Mouse (Mus musculus): ENCODE measurements around the gene Kidins220.

- no peak for TF ChIP-seq POLR2A (IDR thresholded peaks at IDR 0.05; ENCODE audit: low read depth, low read length)
- TF ChIP-seq CTCF (IDR thresholded peaks at IDR 0.05; ENCODE audit: extremely low read depth, insufficient read length, insufficient replicate concordance, low read depth, low read length), result no peak
These were observed 35.4 kb upstream of the Kidins220 start for GRCm38 (mm10) chr12:24939372-24939771.

All from small intestine, adult 2 months (tissue).